Mouse (Mus musculus) cortical plate, adult 2 months (tissue): ENCODE measurements at regions not wholly inside any gene's neighbourhood (a gene's known extent, or its start where the extent isn't known, plus 50 kb on each side); places are given as distances from the start of the nearest gene placed in this dataset.

Source experiments
- CTCF ChIP-seq: fragments of 200-500 bp; IDR thresholded peaks from 2 replicates; pipeline ENCODE4 v1.5.1; 2011; ENCODE audit warnings: mild to moderate bottlenecking, control low read depth, low read length; ENCODE audit not compliant: insufficient read depth; ENCODE audit errors: extremely low read depth
- POLR2A ChIP-seq: fragments of 200-500 bp; IDR thresholded peaks from 2 replicates; pipeline ENCODE4 v1.6.1; 2011; ENCODE audit warnings: mild to moderate bottlenecking, low read length, control low read depth; ENCODE audit not compliant: insufficient read depth; ENCODE audit errors: extremely low read depth

DNA sequence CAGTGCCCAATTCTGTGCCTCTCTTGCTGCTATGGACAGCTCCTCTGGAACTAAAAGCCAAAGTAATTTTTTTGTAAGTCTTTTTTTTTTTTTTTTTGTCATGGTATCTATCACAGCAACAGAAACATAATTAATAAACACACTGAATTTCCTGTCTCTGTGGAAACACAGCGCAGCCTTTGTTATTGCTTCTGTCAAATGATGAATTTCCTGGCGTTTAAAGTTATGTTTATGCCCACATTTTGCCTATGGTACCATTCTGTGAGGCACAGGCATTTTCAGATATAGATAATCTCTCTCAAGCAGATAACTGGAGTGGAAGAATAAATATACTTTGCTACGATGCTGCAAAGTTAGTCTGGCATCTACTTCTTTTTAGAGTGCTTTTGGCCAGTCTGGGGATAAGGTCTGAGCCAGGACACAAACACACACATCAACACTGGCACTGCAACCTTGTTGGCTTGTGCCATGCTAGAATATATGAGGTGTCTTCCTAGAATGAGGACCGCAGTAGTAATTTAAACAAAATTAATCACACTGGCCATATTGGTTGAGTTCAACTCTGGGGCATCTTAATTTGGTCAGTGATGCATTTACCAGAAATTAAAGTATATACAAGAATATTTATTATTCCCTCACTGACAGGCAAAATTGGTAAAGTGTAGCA lies 227.9 kb upstream of the Gk2 start:
- TF ChIP-seq CTCF (no peak), POLR2A (no peak)
